Mouse (Mus musculus): Measurements from ENCODE around the gene Gm20838. TPM values are rescaled to one million over a fixed set of nuclear protein-coding genes. Genes with fewer than 3 reads are reported as not detected.

Gene Gm20838
- polyA plus RNA-seq (2014; fragmentation: Illumina TruSeq; extraction: RNeasy Lipid Tissue Mini Kit (QIAGEN cat#74804); ENCODE audit: low read depth, low replicate concordance), result not detected

DNA sequence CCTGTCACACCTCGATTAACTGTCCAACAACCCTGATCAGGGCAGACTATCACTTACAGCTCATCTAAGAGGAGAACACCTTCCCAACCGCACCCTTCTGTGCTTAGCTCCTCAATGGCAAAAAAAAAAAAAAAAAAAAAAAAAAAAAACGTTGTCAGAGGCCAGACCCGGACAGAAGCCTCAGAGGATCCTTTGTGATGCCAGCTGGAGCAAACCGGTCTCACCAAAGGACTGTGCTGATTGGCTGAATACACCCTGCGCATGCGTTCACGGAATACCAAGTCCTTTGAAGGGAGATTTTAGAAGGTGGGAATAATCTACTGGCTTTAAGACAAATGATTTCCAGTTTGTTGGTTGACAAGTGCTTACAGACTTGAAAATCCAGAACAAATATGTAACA, at the start of gene Gm20838:
Gm20838 (minus strand) TSS at position 101 of the 400 bp plus-strand sequence.

Data from sigmoid colon, adult 10 weeks (tissue).